In genomic region chr3:100951531-100951930, GRCm38 (mm10) we compare ENCODE assay signal across 15 mouse cellular contexts.
"Had no signal": no experiment of that assay in that cellular context is flagged by ENCODE, and none has a peak within 500 bp of the region (broad histone marks: within the 10 kb centered on the region; RNA-seq: fewer than 3 reads in every experiment).

No protein-coding gene starts in this region.

- DNase-seq: kidney, adult 8-10 months; kidney, postnatal 10 days; kidney, postnatal 36 days; layer of hippocampus, postnatal 36 days; liver, embryonic 13.5 days; lung, adult 2 months; lung, postnatal 14 days; lung, postnatal 4 days; midbrain, embryonic 14.5 days; right cerebral cortex, adult 18-20 months; right cerebral cortex, postnatal 14 days; right cerebral cortex, postnatal 4 days; thymus, adult 2 months; thymus, postnatal 14 days; thymus, postnatal 4 days had no signal
